Mouse (Mus musculus) neural tube, embryonic 15.5 days (tissue): Measurements from ENCODE around the gene Arhgap6. TPM values are rescaled to one million over a fixed set of nuclear protein-coding genes. Genes with fewer than 3 reads are reported as not detected.

Experiments used
- ATAC-seq: fragments of 200-750 bp; cut with Nextera tagmentation; 2 replicates; pipeline ENCODE4 v1.8.0; 2017; ENCODE audit warnings: mild to moderate bottlenecking, moderate TSS enrichment, moderate library complexity; ENCODE audit not compliant: low FRiP score
- H3K27ac ChIP-seq: fragments of 300-500 bp; sonication (generic); replicated peaks from 2 replicates; pipeline ENCODE4 v1.5.1; 2015; ENCODE audit warnings: mild to moderate bottlenecking, inconsistent platforms
- H3K27me3 ChIP-seq: fragments of 300-500 bp; sonication (generic); replicated peaks from 2 replicates; pipeline ENCODE4 v1.6.1; 2015; ENCODE audit warnings: inconsistent platforms
- H3K36me3 ChIP-seq: fragments of 300-500 bp; sonication (generic); 2 replicates; pipeline ENCODE4 v1.6.1; 2015; ENCODE audit warnings: inconsistent platforms
- H3K4me1 ChIP-seq: fragments of 300-500 bp; sonication (generic); 2 replicates; pipeline ENCODE4 v1.6.1; 2015; ENCODE audit warnings: inconsistent platforms
- H3K4me2 ChIP-seq: fragments of 300-500 bp; sonication (generic); 2 replicates; pipeline ENCODE4 v1.6.1; 2015; ENCODE audit warnings: inconsistent platforms, mild to moderate bottlenecking, moderate library complexity
- H3K4me3 ChIP-seq: fragments of 300-500 bp; sonication (generic); replicated peaks from 2 replicates; pipeline ENCODE4 v1.5.1; 2015; ENCODE audit warnings: mild to moderate bottlenecking, inconsistent platforms
- H3K9ac ChIP-seq: fragments of 300-500 bp; sonication (generic); replicated peaks from 2 replicates; pipeline ENCODE4 v1.6.1; 2015; ENCODE audit warnings: mild to moderate bottlenecking, inconsistent platforms
- H3K9me3 ChIP-seq: fragments of 300-500 bp; sonication (generic); replicated peaks from 2 replicates; pipeline ENCODE4 v1.6.1; 2016; ENCODE audit warnings: inconsistent platforms
- WGBS: fragments of 180-500 bp; shearing (Covaris S2); methylation state at CpG from one replicate; pipeline ENCODE4 v1.1.7; 2015; ENCODE audit warnings: mixed read lengths; 5-methylcytosine and 5-hydroxymethylcytosine counted together
- polyA plus RNA-seq: library from polyadenylated mRNA; unstranded; fragments of >200 nt; fragmentation: Nextera tagmentation; extraction: Ambion mirVana; gene quantifications from 2 replicates; pipeline ENCODE4 v1.2.1, GENCODE M21; 2015

Gene Arhgap6
- polyA plus RNA-seq, 1 experiment from 2014 or later: 2.6 TPM

GRCm38 (mm10) chrX:169007066-169007465, 212.2 kb downstream of the Arhgap6 start:
- Histone ChIP-seq H3K27ac (no peak overlapping the region), H3K27me3 (peaks cover 10% of the 10 kb centered on the region; the same call in 1 of the 2 replicates), H3K4me2 (no peak overlapping the region), H3K9me3 (no peaks in the 10 kb centered on the region), H3K4me3 (no peak overlapping the region), H3K4me1 (no peaks in the 10 kb centered on the region), H3K36me3 (no peaks in the 10 kb centered on the region), H3K9ac (no peak overlapping the region)
- ATAC-seq: no peak
- WGBS: 66% methylated on average over 1 of the region's 1 CpGs

- Histone ChIP-seq H3K36me3 (no peaks in the 10 kb centered on the region), H3K4me1 (no peaks in the 10 kb centered on the region), H3K27ac (no peak overlapping the region), H3K27me3 (peaks cover 7% of the 10 kb centered on the region; the same call in 1 of the 2 replicates), H3K4me2 (no peak overlapping the region), H3K9ac (no peak overlapping the region), H3K4me3 (no peak overlapping the region), H3K9me3 (no peaks in the 10 kb centered on the region)
- no peak for ATAC-seq
Observed at GRCm38 (mm10) chrX:169012701-169013100, 217.8 kb downstream of the Arhgap6 start.

- Histone ChIP-seq H3K4me2 (no peak overlapping the region), H3K4me3 (no peak overlapping the region), H3K27ac (no peak overlapping the region), H3K9me3 (no peaks in the 10 kb centered on the region), H3K4me1 (peaks cover 4% of the 10 kb centered on the region; the same call in 1 of the 2 replicates), H3K27me3 (peaks cover 13% of the 10 kb centered on the region; the same call in 1 of the 2 replicates), H3K9ac (no peak overlapping the region), H3K36me3 (no peaks in the 10 kb centered on the region)
- no peak for ATAC-seq
- 85% methylated on average over 1 of the region's 1 CpGs for WGBS
Observed at GRCm38 (mm10) chrX:169034390-169034789, 239.5 kb downstream of the Arhgap6 start.

GRCm38 (mm10) chrX:169036403-169037296, 241.8 kb downstream of the Arhgap6 start:
- Histone ChIP-seq H3K4me1 (peaks cover 4% of the 10 kb centered on the region; the same call in 1 of the 2 replicates), H3K9ac (peak overlapping the region; percentile 26; the same call in 1 of the 2 replicates), H3K27me3 (peaks cover 13% of the 10 kb centered on the region; the same call in 1 of the 2 replicates), H3K36me3 (no peaks in the 10 kb centered on the region), H3K4me2 (peak overlapping the region; percentile 64), H3K9me3 (no peaks in the 10 kb centered on the region), H3K27ac (no peak overlapping the region), H3K4me3 (peak overlapping the region; percentile 41)
- ATAC-seq: peak; percentile 81
- WGBS: 19% methylated on average over 30 of the region's 32 CpGs

- H3K4me1 ChIP-seq: peaks cover 4% of the 10 kb centered on the region; the same call in 1 of the 2 replicates
- no peak overlapping the region for H3K27ac ChIP-seq
- H3K9ac ChIP-seq: no peak overlapping the region
- ATAC-seq: no peak
- no peaks in the 10 kb centered on the region for H3K36me3 ChIP-seq
- peak overlapping the region; percentile 41 for H3K4me3 ChIP-seq
- H3K9me3 ChIP-seq: no peaks in the 10 kb centered on the region
- WGBS: 67% methylated on average over 4 of the region's 4 CpGs
- peak overlapping the region; percentile 64 for H3K4me2 ChIP-seq
- H3K27me3 ChIP-seq: peaks cover 11% of the 10 kb centered on the region; the same call in 1 of the 2 replicates
Observed at GRCm38 (mm10) chrX:169037401-169037800, 242.5 kb downstream of the Arhgap6 start.

GRCm38 (mm10) chrX:169043872-169044271, 249.0 kb downstream of the Arhgap6 start:
- Histone ChIP-seq H3K4me1 (no peaks in the 10 kb centered on the region), H3K27ac (no peak overlapping the region), H3K9ac (no peak overlapping the region), H3K27me3 (no peaks in the 10 kb centered on the region), H3K9me3 (no peaks in the 10 kb centered on the region), H3K4me2 (no peak overlapping the region), H3K36me3 (no peaks in the 10 kb centered on the region), H3K4me3 (no peak overlapping the region)
- ATAC-seq: no peak
- WGBS: 91% methylated on average over 1 of the region's 1 CpGs

- Histone ChIP-seq H3K27me3 (no peaks in the 10 kb centered on the region), H3K4me1 (no peaks in the 10 kb centered on the region)
- WGBS: 72% methylated on average over 3 of the region's 3 CpGs
Observed at GRCm38 (mm10) chrX:169047595-169047994, 252.7 kb downstream of the Arhgap6 start.

GRCm38 (mm10) chrX:169049550-169049949, 254.7 kb downstream of the Arhgap6 start:
- Histone ChIP-seq H3K27me3 (no peaks in the 10 kb centered on the region), H3K4me1 (no peaks in the 10 kb centered on the region), H3K36me3 (no peaks in the 10 kb centered on the region), H3K27ac (no peak overlapping the region), H3K9me3 (no peaks in the 10 kb centered on the region), H3K4me2 (no peak overlapping the region), H3K9ac (no peak overlapping the region), H3K4me3 (no peak overlapping the region)
- ATAC-seq: no peak

More at GRCm38 (mm10) chrX:169047595-169047994, 252.7 kb downstream of the Arhgap6 start:
- Histone ChIP-seq H3K27ac (no peak overlapping the region), H3K4me3 (no peak overlapping the region), H3K4me2 (no peak overlapping the region), H3K9me3 (no peaks in the 10 kb centered on the region), H3K9ac (no peak overlapping the region), H3K36me3 (no peaks in the 10 kb centered on the region)
- ATAC-seq: no peak

GRCm38 (mm10) chrX:169053907-169054476, 259.1 kb downstream of the Arhgap6 start:
- ATAC-seq: no peak
- H3K4me1 ChIP-seq: no peaks in the 10 kb centered on the region
- WGBS: 45% methylated on average over 5 of the region's 5 CpGs
- peaks cover 6% of the 10 kb centered on the region; the same call in 1 of the 2 replicates for H3K27me3 ChIP-seq
- H3K4me3 ChIP-seq: no peak overlapping the region
- H3K27ac ChIP-seq: no peak overlapping the region
- no peaks in the 10 kb centered on the region for H3K9me3 ChIP-seq
- no peak overlapping the region for H3K9ac ChIP-seq
- no peak overlapping the region for H3K4me2 ChIP-seq
- H3K36me3 ChIP-seq: no peaks in the 10 kb centered on the region

GRCm38 (mm10) chrX:169062555-169062954, 267.7 kb downstream of the Arhgap6 start:
- Histone ChIP-seq H3K9ac (no peak overlapping the region), H3K4me1 (no peaks in the 10 kb centered on the region), H3K9me3 (no peaks in the 10 kb centered on the region), H3K27me3 (peaks cover 9% of the 10 kb centered on the region), H3K27ac (no peak overlapping the region), H3K4me3 (no peak overlapping the region), H3K36me3 (no peaks in the 10 kb centered on the region), H3K4me2 (no peak overlapping the region)
- ATAC-seq: no peak

GRCm38 (mm10) chrX:169065298-169065697, 270.4 kb downstream of the Arhgap6 start:
- Histone ChIP-seq H3K9me3 (no peaks in the 10 kb centered on the region), H3K36me3 (no peaks in the 10 kb centered on the region), H3K4me3 (no peak overlapping the region), H3K4me1 (no peaks in the 10 kb centered on the region), H3K4me2 (no peak overlapping the region), H3K27me3 (peaks cover 3% of the 10 kb centered on the region), H3K27ac (no peak overlapping the region), H3K9ac (no peak overlapping the region)
- no peak for ATAC-seq
- WGBS: 70% methylated on average over 3 of the region's 3 CpGs

- Histone ChIP-seq H3K36me3 (no peaks in the 10 kb centered on the region), H3K4me3 (no peak overlapping the region), H3K4me1 (no peaks in the 10 kb centered on the region), H3K27ac (no peak overlapping the region), H3K4me2 (no peak overlapping the region), H3K27me3 (peaks cover 3% of the 10 kb centered on the region), H3K9ac (no peak overlapping the region), H3K9me3 (no peaks in the 10 kb centered on the region)
- ATAC-seq: no peak
- WGBS: 86% methylated on average over 1 of the region's 1 CpGs
Observed at GRCm38 (mm10) chrX:169065922-169066321, 271.0 kb downstream of the Arhgap6 start.
